Mouse (Mus musculus) CD4-positive, CD25-positive, alpha-beta regulatory T cell, adult 2 months (primary cell): Measurements from ENCODE around the gene Mdh1.
"Not testable (repeated sequence)": the region's sequence is repeated elsewhere in the genome, so short reads cannot be mapped to it uniquely, and the experiment has no call there.

Experiments used
- DNase-seq: peaks from one replicate; pipeline ENCODE4 v3.0.0-alpha.2; 2012; ENCODE audit warnings: low read depth, low spot score

Mdh1 gene

GRCm38 (mm10) chr11:21545951-21546350, 26.2 kb downstream of the Mdh1 start:
- no peak for DNase-seq

GRCm38 (mm10) chr11:21545021-21545420, 27.1 kb downstream of the Mdh1 start:
- DNase-seq, result no peak

GRCm38 (mm10) chr11:21542731-21543130, 29.4 kb downstream of the Mdh1 start:
- no peak for DNase-seq

- no peak for DNase-seq
Observed at GRCm38 (mm10) chr11:21540622-21541021, 31.5 kb downstream of the Mdh1 start.

- DNase-seq, result no peak
Observed at GRCm38 (mm10) chr11:21540072-21540471, 32.1 kb downstream of the Mdh1 start.

- DNase-seq, result not testable (repeated sequence)
Observed at GRCm38 (mm10) chr11:21530856-21531255, 41.3 kb downstream of the Mdh1 start.

- no peak for DNase-seq
Observed at GRCm38 (mm10) chr11:21528676-21529394, 43.3 kb downstream of the Mdh1 start.

- no peak for DNase-seq
Observed at GRCm38 (mm10) chr11:21517726-21518125, 54.4 kb downstream of the Mdh1 start.

GRCm38 (mm10) chr11:21516396-21516795, 55.8 kb downstream of the Mdh1 start:
- DNase-seq, result not testable (repeated sequence)

- DNase-seq, result not testable (repeated sequence)
Observed at GRCm38 (mm10) chr11:21510577-21510976, 61.6 kb downstream of the Mdh1 start.

- not testable (repeated sequence) for DNase-seq
Observed at GRCm38 (mm10) chr11:21508713-21509112, 63.5 kb downstream of the Mdh1 start.

GRCm38 (mm10) chr11:21507073-21507472, 65.1 kb downstream of the Mdh1 start:
- not testable (repeated sequence) for DNase-seq
